Mouse (Mus musculus): ENCODE data around the gene Olfr314. TPM values are rescaled to one million over a fixed set of nuclear protein-coding genes. Genes with fewer than 3 reads are reported as not detected.
"Not testable (repeated sequence)": the region's sequence is repeated elsewhere in the genome, so short reads cannot be mapped to it uniquely, and the experiment has no call there.

The Olfr314 gene
- total RNA-seq, 1 experiment from 2014 or later: not detected

- not testable (repeated sequence) for DNase-seq
These were observed 49.8 kb downstream of the Olfr314 start for GRCm38 (mm10) chr11:58832541-58832940.

Other genes with a start within 250 kb of the Olfr314 start
- gene Olfr330, start 248.1 kb upstream of the Olfr314 start, total RNA-seq (2021): 1.5 TPM in 1 of 2 replicates, not detected in the other
- gene Olfr329-ps, start 236.5 kb upstream of the Olfr314 start, total RNA-seq (2021): 1.2 TPM in 1 of 2 replicates, not detected in the other
- 0.36 TPM in 1 of 2 replicates, not detected in the other for gene Olfr328, start 227.3 kb upstream of the Olfr314 start, total RNA-seq (2021)
- not detected in 2 replicates for gene Olfr224, start 212.4 kb upstream of the Olfr314 start, total RNA-seq (2021)
- not detected in 2 replicates for gene Olfr325, start 205.2 kb upstream of the Olfr314 start, total RNA-seq (2021)
- gene Olfr324, start 187.8 kb upstream of the Olfr314 start, total RNA-seq (2021): not detected in 2 replicates
- not detected in 2 replicates for gene 2210407C18Rik, start 166.9 kb upstream of the Olfr314 start, total RNA-seq (2021)
- gene Olfr323, start 152.5 kb upstream of the Olfr314 start, total RNA-seq (2021): not detected in 2 replicates
- gene Trim58, start 142.5 kb upstream of the Olfr314 start, total RNA-seq (2021): not detected in 2 replicates
- gene Olfr322, start 124.2 kb upstream of the Olfr314 start, total RNA-seq (2021): not detected in 2 replicates
- gene Olfr320, start 101.9 kb upstream of the Olfr314 start, total RNA-seq (2021): not detected in 2 replicates
- gene Olfr319, start 83.8 kb upstream of the Olfr314 start, total RNA-seq (2021): not detected in 2 replicates
- not detected in 2 replicates for gene Olfr318, start 58.9 kb upstream of the Olfr314 start, total RNA-seq (2021)
- not detected in 2 replicates for gene Olfr317, start 43.7 kb upstream of the Olfr314 start, total RNA-seq (2021)
- not detected in 2 replicates for gene Olfr316, start 30.2 kb upstream of the Olfr314 start, total RNA-seq (2021)
- gene Olfr315, start 9.8 kb upstream of the Olfr314 start, total RNA-seq (2021): not detected in 2 replicates
- gene Fam183b, start 19.0 kb downstream of the Olfr314 start, total RNA-seq (2021): 3.3 and 4.5 TPM in 2 replicates
- not detected in 2 replicates for gene Olfr313, start 32.0 kb downstream of the Olfr314 start, total RNA-seq (2021)
- gene Olfr312, start 46.3 kb downstream of the Olfr314 start, total RNA-seq (2021): not detected in 2 replicates
- not detected in 2 replicates for gene Olfr311, start 56.3 kb downstream of the Olfr314 start, total RNA-seq (2021)
- 8.4 and 9.3 TPM in 2 replicates for gene Gm12258, start 64.2 kb downstream of the Olfr314 start, total RNA-seq (2021)
- gene 2810021J22Rik, start 84.3 kb downstream of the Olfr314 start, total RNA-seq (2021): 8.0 and 8.8 TPM in 2 replicates
- 4.9 and 6.3 TPM in 2 replicates for gene Zfp39, start 121.3 kb downstream of the Olfr314 start, total RNA-seq (2021)
- gene Btnl10, start 135.0 kb downstream of the Olfr314 start, total RNA-seq (2021): not detected in 2 replicates
- 154 and 161 TPM in 2 replicates for gene Rnf187, start 156.0 kb downstream of the Olfr314 start, total RNA-seq (2021)
- gene Hist3h2ba, start 166.0 kb downstream of the Olfr314 start, total RNA-seq (2021): 8.5 and 9.6 TPM in 2 replicates
- gene Hist3h2a, start 171.7 kb downstream of the Olfr314 start, total RNA-seq (2021): 21.2 and 25.6 TPM in 2 replicates
- 0.21 TPM in 1 of 2 replicates, not detected in the other for gene Trim17, start 171.7 kb downstream of the Olfr314 start, total RNA-seq (2021)
- gene Trim11, start 195.1 kb downstream of the Olfr314 start, total RNA-seq (2021): 30.0 and 30.1 TPM in 2 replicates

Measured in adrenal gland, postnatal 25 days (tissue).